Mouse (Mus musculus) olfactory bulb, adult 2 months (tissue): ENCODE results near the gene Mast4. TPM values are rescaled to one million over a fixed set of nuclear protein-coding genes. Genes with fewer than 3 reads are reported as not detected.

Experiments
- H3K27ac ChIP-seq: fragments of 200-500 bp; 2 replicates; pipeline ENCODE4 v1.5.1; 2012; ENCODE audit warnings: low read depth, low read length; ENCODE audit not compliant: insufficient read depth
- H3K4me1 ChIP-seq: fragments of 200-500 bp; 2 replicates; pipeline ENCODE4 v1.6.1; 2012; ENCODE audit warnings: low read length; ENCODE audit not compliant: control insufficient read depth, insufficient read depth
- H3K4me3 ChIP-seq: fragments of 200-500 bp; 2 replicates; pipeline ENCODE4 v1.5.1; 2012; ENCODE audit warnings: mild to moderate bottlenecking, low read depth, low read length, moderate library complexity; ENCODE audit not compliant: insufficient read depth
- CTCF ChIP-seq: fragments of 200-500 bp; IDR thresholded peaks from 2 replicates; pipeline ENCODE4 v1.5.1; 2012; ENCODE audit warnings: low read depth, mild to moderate bottlenecking, low read length, moderate library complexity; ENCODE audit not compliant: insufficient read depth
- POLR2A ChIP-seq: fragments of 200-500 bp; IDR thresholded peaks from 2 replicates; pipeline ENCODE4 v1.6.1; 2012; ENCODE audit warnings: mild to moderate bottlenecking, low read depth, low read length, moderate library complexity; ENCODE audit not compliant: insufficient read depth
- WGBS: fragments of 180-500 bp; shearing (Covaris S2); methylation state at CpG from one replicate; pipeline ENCODE4 v1.1.7; 2018; 5-methylcytosine and 5-hydroxymethylcytosine counted together
- polyA plus RNA-seq: library from polyadenylated mRNA; stranded (reverse); fragments of >200 nt; gene quantifications from 2 replicates; pipeline ENCODE4 v1.2.4, GENCODE M21; 2012; ENCODE audit warnings: low replicate concordance; ENCODE audit not compliant: missing spikeins, insufficient read depth, insufficient read length

Mast4 gene
- polyA plus RNA-seq, 1 experiment = not detected

GRCm38 (mm10) chr13:103326186-103326585 is 8.1 kb downstream of the Mast4 start:
- no peak overlapping the region for H3K4me3 ChIP-seq
- H3K4me1 ChIP-seq = no peaks in the 10 kb centered on the region
- TF ChIP-seq POLR2A (no peak), CTCF (no peak)
- WGBS = 95% methylated on average over 13 of the region's 13 CpGs
- H3K27ac ChIP-seq = no peak overlapping the region

- Histone ChIP-seq H3K4me3 (no peak overlapping the region), H3K27ac (no peak overlapping the region), H3K4me1 (no peaks in the 10 kb centered on the region)
- no peak for TF ChIP-seq POLR2A
- TF ChIP-seq CTCF = no peak
- WGBS = 88% methylated on average over 9 of the region's 9 CpGs
These were observed 14.4 kb downstream of the Mast4 start for GRCm38 (mm10) chr13:103319881-103320280.

DNA sequence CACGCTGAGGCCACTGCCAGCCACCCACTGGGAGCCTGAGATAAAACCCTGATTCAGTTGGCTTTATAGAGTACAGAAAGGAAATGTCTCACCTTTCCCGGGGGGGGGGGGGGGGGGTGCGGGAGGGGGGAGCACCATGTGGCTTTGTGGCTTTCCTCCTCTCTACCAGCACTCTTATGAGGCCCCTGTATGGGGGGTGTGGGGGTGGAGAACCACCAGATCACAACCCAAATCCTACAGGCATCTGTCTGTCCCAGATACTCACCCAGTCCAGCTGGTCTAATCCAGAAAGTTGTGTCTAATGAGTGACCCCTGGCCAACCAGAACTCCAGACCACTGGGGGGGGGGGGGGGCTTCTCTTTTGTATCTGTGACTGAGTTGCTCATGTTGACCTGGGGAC is 15.0 kb downstream of the Mast4 start:
- Histone ChIP-seq H3K4me1 (no peaks in the 10 kb centered on the region), H3K27ac (no peak overlapping the region)
- 22% methylated on average over 3 of the region's 3 CpGs for WGBS

GRCm38 (mm10) chr13:103316777-103317367 is 17.4 kb downstream of the Mast4 start:
- H3K4me3 ChIP-seq = no peak overlapping the region
- 83% methylated on average over 3 of the region's 3 CpGs for WGBS
- no peak overlapping the region for H3K27ac ChIP-seq
- TF ChIP-seq CTCF (no peak), POLR2A (no peak)
- no peaks in the 10 kb centered on the region for H3K4me1 ChIP-seq

More for the DNA sequence above, 15.0 kb downstream of the Mast4 start:
- no peak overlapping the region for H3K4me3 ChIP-seq
- TF ChIP-seq CTCF = no peak
- no peak for TF ChIP-seq POLR2A

GRCm38 (mm10) chr13:103315113-103315708 is 19.1 kb downstream of the Mast4 start:
- WGBS = 56% methylated on average over 10 of the region's 10 CpGs
- Histone ChIP-seq H3K27ac (no peak overlapping the region), H3K4me3 (no peak overlapping the region), H3K4me1 (no peaks in the 10 kb centered on the region)
- no peak for TF ChIP-seq POLR2A
- no peak for TF ChIP-seq CTCF

- no peak for TF ChIP-seq POLR2A
- TF ChIP-seq CTCF = no peak
- no peaks in the 10 kb centered on the region for H3K4me1 ChIP-seq
- 91% methylated on average over 4 of the region's 4 CpGs for WGBS
- no peak overlapping the region for H3K4me3 ChIP-seq
- H3K27ac ChIP-seq = no peak overlapping the region
These were observed 26.0 kb downstream of the Mast4 start for GRCm38 (mm10) chr13:103308296-103308695.

- Histone ChIP-seq H3K27ac (no peak overlapping the region), H3K4me3 (no peak overlapping the region), H3K4me1 (no peaks in the 10 kb centered on the region)
- no peak for TF ChIP-seq POLR2A
- no peak for TF ChIP-seq CTCF
- 89% methylated on average over 9 of the region's 9 CpGs for WGBS
These were observed 30.5 kb downstream of the Mast4 start for GRCm38 (mm10) chr13:103303826-103304225.

GRCm38 (mm10) chr13:103302508-103302907 is 31.8 kb downstream of the Mast4 start:
- Histone ChIP-seq H3K4me1 (no peaks in the 10 kb centered on the region), H3K27ac (no peak overlapping the region), H3K4me3 (no peak overlapping the region)
- TF ChIP-seq CTCF = no peak
- TF ChIP-seq POLR2A = no peak
- 84% methylated on average over 6 of the region's 6 CpGs for WGBS

- Histone ChIP-seq H3K27ac (no peak overlapping the region), H3K4me3 (no peak overlapping the region), H3K4me1 (no peaks in the 10 kb centered on the region)
- TF ChIP-seq POLR2A (no peak), CTCF (no peak)
- WGBS = 88% methylated on average over 2 of the region's 2 CpGs
These were observed 32.2 kb downstream of the Mast4 start for GRCm38 (mm10) chr13:103302077-103302476.
